Mouse (Mus musculus) liver, embryonic 14.5 days (tissue): ENCODE data around the gene Xpa. TPM values are rescaled to one million over a fixed set of nuclear protein-coding genes. Genes with fewer than 3 reads are reported as not detected.

Source experiments
- ATAC-seq: fragments of 200-750 bp; cut with Nextera tagmentation; 2 replicates; pipeline ENCODE4 v1.8.0; 2017; ENCODE audit warnings: moderate number of reproducible peaks, mild to moderate bottlenecking, moderate library complexity; ENCODE audit not compliant: insufficient read depth
- DNase-seq, 3 experiments: peaks; one replicate each; pipeline ENCODE4 v3.0.0-alpha.2; 2012 to 2013; ENCODE audit warnings: low read depth in 3 of 3, low spot score in 3 of 3
- H3K27ac ChIP-seq: fragments of 300-500 bp; sonication (generic); 2 replicates; pipeline ENCODE4 v1.5.1; 2014; ENCODE audit warnings: moderate library complexity, mild to moderate bottlenecking, control low read depth, inconsistent platforms
- H3K27me3 ChIP-seq: fragments of 300-500 bp; sonication (generic); 2 replicates; pipeline ENCODE4 v1.6.1; 2014; ENCODE audit warnings: mild to moderate bottlenecking, low read length, moderate library complexity; ENCODE audit not compliant: control insufficient read depth, insufficient read depth
- H3K36me3 ChIP-seq: fragments of 300-500 bp; sonication (generic); replicated peaks from 2 replicates; pipeline ENCODE4 v1.6.1; 2014; ENCODE audit warnings: low read depth; ENCODE audit not compliant: control insufficient read depth, insufficient read depth
- H3K4me1 ChIP-seq, 2 experiments: fragments of 200-500 bp in 1 of 2; fragments of 300-500 bp in 1 of 2; sonication (generic) in 1 of 2; replicated peaks; 2 replicates each; pipeline ENCODE4 v1.6.1; 2012 to 2014; ENCODE audit warnings: antibody characterized with exemption in 1 of 2, inconsistent platforms in 1 of 2, low read length in 1 of 2; ENCODE audit not compliant: control insufficient read depth in 2 of 2, insufficient read depth in 2 of 2
- H3K4me2 ChIP-seq: fragments of 300-500 bp; sonication (generic); 2 replicates; pipeline ENCODE4 v1.6.1; 2014; ENCODE audit warnings: low read depth, mild to moderate bottlenecking, control low read depth, moderate library complexity
- H3K4me3 ChIP-seq, 2 experiments: fragments of 200-500 bp in 1 of 2; fragments of 300-500 bp in 1 of 2; sonication (generic) in 1 of 2; 2 replicates each; pipeline ENCODE4 v1.5.1; 2012 to 2014; ENCODE audit warnings: low read depth in 2 of 2, low read length in 2 of 2, mild to moderate bottlenecking in 2 of 2, control low read depth in 1 of 2, inconsistent platforms in 1 of 2, moderate library complexity in 1 of 2; ENCODE audit not compliant: insufficient read depth in 1 of 2
- H3K9ac ChIP-seq: fragments of 300-500 bp; sonication (generic); replicated peaks from 2 replicates; pipeline ENCODE4 v1.6.1; 2014; ENCODE audit warnings: mild to moderate bottlenecking, control low read depth, moderate library complexity
- H3K9me3 ChIP-seq: fragments of 300-500 bp; sonication (generic); 2 replicates; pipeline ENCODE4 v1.6.1; 2016; ENCODE audit warnings: low read length, mixed read lengths; ENCODE audit not compliant: control insufficient read depth
- CTCF ChIP-seq: IDR thresholded peaks from 2 replicates; pipeline ENCODE4 v1.5.1; 2016; ENCODE audit warnings: antibody characterized with exemption, low read depth, control low read depth
- EP300 ChIP-seq: IDR thresholded peaks from 2 replicates; pipeline ENCODE4 v1.6.1; 2016; ENCODE audit warnings: antibody characterized with exemption, low read depth
- WGBS: fragments of 180-500 bp; shearing (Covaris S2); extraction: QIAGEN DNeasy Blood & Tissue Kit; methylation state at CpG from one replicate; pipeline ENCODE4 v1.1.7; 2014; ENCODE audit not compliant: insufficient replicate concordance; 5-methylcytosine and 5-hydroxymethylcytosine counted together
- polyA plus RNA-seq, 2 experiments: library from polyadenylated mRNA; depleted of rRNA in 1 of 2; stranded (reverse) in 1 of 2; unstranded in 1 of 2; fragments of >200 nt; fragmentation: Nextera tagmentation in 1 of 2; extraction: Ambion mirVana in 1 of 2; gene quantifications; 2 replicates each; pipeline versions ENCODE4 v1.2.1 to v1.2.3; 2012 to 2014

Xpa gene
- polyA plus RNA-seq, 2 experiments, result 8.2 to 8.8 TPM

GRCm38 (mm10) chr4:46137629-46138286 is 58.4 kb downstream of the Xpa start:
- peak; percentile 53 for ATAC-seq

GRCm38 (mm10) chr4:46131791-46132190 is 64.3 kb downstream of the Xpa start:
- 84% methylated on average over 6 of the region's 6 CpGs for WGBS
- no peaks in the 10 kb centered on the region for H3K9me3 ChIP-seq
- DNase-seq (no peak), ATAC-seq (no peak)
- peaks cover 8% of the 10 kb centered on the region for H3K36me3 ChIP-seq
- no peak overlapping the region for H3K4me3 ChIP-seq
- H3K4me1 ChIP-seq, result 0 out of 4 replicates have a peak, but pooled peaks cover 0 to 1% of the 10 kb centered on the region in 2 experiments
- H3K27me3 ChIP-seq, result no peaks in the 10 kb centered on the region
- no peak overlapping the region for H3K27ac ChIP-seq
- no peak overlapping the region for H3K4me2 ChIP-seq
- H3K9ac ChIP-seq, result no peak overlapping the region
- TF ChIP-seq CTCF, result no peak
- TF ChIP-seq EP300, result no peak

More at GRCm38 (mm10) chr4:46137629-46138286, 58.4 kb downstream of the Xpa start:
- peak overlapping the region; percentile 96 for H3K9ac ChIP-seq
- H3K4me2 ChIP-seq, result peak overlapping the region; percentile 97
- H3K4me1 ChIP-seq, result peaks cover 10 to 14% of the 10 kb centered on the region in 2 experiments
- H3K36me3 ChIP-seq, result no peaks in the 10 kb centered on the region; the same call in none of the 2 replicates
- H3K4me3 ChIP-seq, result peak overlapping the region; percentile 96 to 100
- H3K9me3 ChIP-seq, result no peaks in the 10 kb centered on the region
- H3K27ac ChIP-seq, result peak overlapping the region; percentile 5
- no peak for TF ChIP-seq CTCF
- no peak for TF ChIP-seq EP300
- WGBS, result 6% methylated on average over 17 of the region's 17 CpGs
- peak in 2 of 3 experiments; percentile 10 to 32 for DNase-seq
- H3K27me3 ChIP-seq, result no peaks in the 10 kb centered on the region

- H3K4me1 ChIP-seq, result no peaks in the 10 kb centered on the region
- peaks cover 16% of the 10 kb centered on the region for H3K36me3 ChIP-seq
- 58% methylated on average over 3 of the region's 3 CpGs for WGBS
- TF ChIP-seq CTCF, result peak; percentile 89
- no peak for TF ChIP-seq EP300
- DNase-seq (peak in 2 of 3 experiments; percentile 40), ATAC-seq (no peak)
- no peaks in the 10 kb centered on the region for H3K27me3 ChIP-seq
- no peak overlapping the region for H3K4me3 ChIP-seq
- H3K27ac ChIP-seq, result no peak overlapping the region
- H3K4me2 ChIP-seq, result no peak overlapping the region
- no peaks in the 10 kb centered on the region for H3K9me3 ChIP-seq
- H3K9ac ChIP-seq, result no peak overlapping the region
Observed at GRCm38 (mm10) chr4:46130221-46130620, 65.9 kb downstream of the Xpa start.

- 75% methylated on average over 8 of the region's 8 CpGs for WGBS
- DNase-seq (no peak), ATAC-seq (no peak)
- Histone ChIP-seq H3K4me3 (no peak overlapping the region), H3K36me3 (peaks cover 23% of the 10 kb centered on the region), H3K4me2 (no peak overlapping the region), H3K9ac (no peak overlapping the region), H3K27me3 (no peaks in the 10 kb centered on the region), H3K4me1 (no peaks in the 10 kb centered on the region), H3K27ac (no peak overlapping the region), H3K9me3 (no peaks in the 10 kb centered on the region)
- no peak for TF ChIP-seq CTCF
- no peak for TF ChIP-seq EP300
Observed at GRCm38 (mm10) chr4:46129311-46130004, 66.7 kb downstream of the Xpa start.

GRCm38 (mm10) chr4:46126541-46126940 is 69.6 kb downstream of the Xpa start:
- DNase-seq, result peak; percentile 33 to 54 (median 38)
- TF ChIP-seq EP300 (no peak), CTCF (peak; percentile 96)
- no peak for ATAC-seq
- WGBS, result 34% methylated on average over 2 of the region's 2 CpGs
- no peaks in the 10 kb centered on the region for H3K4me1 ChIP-seq
- no peak overlapping the region for H3K4me2 ChIP-seq
- no peaks in the 10 kb centered on the region for H3K27me3 ChIP-seq
- no peak overlapping the region for H3K4me3 ChIP-seq
- H3K9ac ChIP-seq, result no peak overlapping the region
- peaks cover 32% of the 10 kb centered on the region for H3K36me3 ChIP-seq
- H3K9me3 ChIP-seq, result no peaks in the 10 kb centered on the region
- no peak overlapping the region for H3K27ac ChIP-seq
